Mouse (Mus musculus) right cerebral cortex, adult 18-20 months (tissue): ENCODE data around the gene Srsf10.

Experiments used
- DNase-seq: peaks from one replicate; pipeline ENCODE4 v3.0.0; 2022; ENCODE audit warnings: mixed read lengths

The Srsf10 gene

GRCm38 (mm10) chr4:135886184-135886583 is 30.6 kb downstream of the Srsf10 start:
- DNase-seq: no peak

- DNase-seq: no peak
Measured at GRCm38 (mm10) chr4:135888448-135889057, 33.0 kb downstream of the Srsf10 start.

GRCm38 (mm10) chr4:135889146-135889883 is 33.8 kb downstream of the Srsf10 start:
- no peak for DNase-seq

GRCm38 (mm10) chr4:135889884-135890283 is 34.3 kb downstream of the Srsf10 start:
- peak; percentile 60 for DNase-seq

- DNase-seq: no peak
Measured at GRCm38 (mm10) chr4:135891539-135891938, 36.0 kb downstream of the Srsf10 start.

- no peak for DNase-seq
Measured at GRCm38 (mm10) chr4:135892884-135893283, 37.3 kb downstream of the Srsf10 start.

- DNase-seq: no peak
Measured at GRCm38 (mm10) chr4:135895071-135895571, 39.6 kb downstream of the Srsf10 start, which contains the start of gene Cnr2. Gene Cnr2 (plus strand): TSS chr4:135895394.

- DNase-seq: no peak
Measured at GRCm38 (mm10) chr4:135896157-135896556, 40.6 kb downstream of the Srsf10 start.

- no peak for DNase-seq
Measured at GRCm38 (mm10) chr4:135898380-135899049, 43.0 kb downstream of the Srsf10 start.

GRCm38 (mm10) chr4:135899050-135899448 is 43.5 kb downstream of the Srsf10 start:
- no peak for DNase-seq

- DNase-seq: no peak
Measured at GRCm38 (mm10) chr4:135900008-135900407, 44.5 kb downstream of the Srsf10 start.

- no peak for DNase-seq
Measured at GRCm38 (mm10) chr4:135902606-135903242, 47.2 kb downstream of the Srsf10 start.

- DNase-seq: no peak
Measured at GRCm38 (mm10) chr4:135904810-135905209, 49.3 kb downstream of the Srsf10 start.

GRCm38 (mm10) chr4:135906633-135907032 is 51.1 kb downstream of the Srsf10 start:
- DNase-seq: no peak

- no peak for DNase-seq
Measured at GRCm38 (mm10) chr4:135909326-135910066, 53.9 kb downstream of the Srsf10 start.

- no peak for DNase-seq
Measured at GRCm38 (mm10) chr4:135911531-135911930, 56.0 kb downstream of the Srsf10 start.

GRCm38 (mm10) chr4:135912164-135912563 is 56.6 kb downstream of the Srsf10 start:
- no peak for DNase-seq

GRCm38 (mm10) chr4:135912835-135913234 is 57.3 kb downstream of the Srsf10 start:
- DNase-seq: no peak

- no peak for DNase-seq
Measured at GRCm38 (mm10) chr4:135913433-135913832, 57.9 kb downstream of the Srsf10 start.

GRCm38 (mm10) chr4:135918635-135919279 is 63.2 kb downstream of the Srsf10 start:
- DNase-seq: no peak

- DNase-seq: no peak
Measured at GRCm38 (mm10) chr4:135919280-135919639, 63.7 kb downstream of the Srsf10 start.
